Mouse (Mus musculus) lung, embryonic 16.5 days (tissue): ENCODE results near the gene Epsti1. TPM values are rescaled to one million over a fixed set of nuclear protein-coding genes. Genes with fewer than 3 reads are reported as not detected.

Experiments
- ATAC-seq: fragments of 200-750 bp; cut with Nextera tagmentation; 2 replicates; pipeline ENCODE4 v1.8.0; 2017; ENCODE audit warnings: low read depth, mild to moderate bottlenecking, moderate library complexity
- H3K27ac ChIP-seq: fragments of 300-500 bp; sonication (generic); 2 replicates; pipeline ENCODE4 v1.5.1; 2014; ENCODE audit warnings: mild to moderate bottlenecking, control low read depth, low read length
- H3K27me3 ChIP-seq: fragments of 300-500 bp; sonication (generic); 2 replicates; pipeline ENCODE4 v1.6.1; 2014; ENCODE audit warnings: low read depth, low read length, mixed read lengths; ENCODE audit not compliant: control insufficient read depth, insufficient read depth
- H3K36me3 ChIP-seq: fragments of 300-500 bp; sonication (generic); 2 replicates; pipeline ENCODE4 v1.6.1; 2014; ENCODE audit warnings: low read length; ENCODE audit not compliant: control insufficient read depth, insufficient read depth
- H3K4me1 ChIP-seq: fragments of 300-500 bp; sonication (generic); replicated peaks from 2 replicates; pipeline ENCODE4 v1.6.1; 2014; ENCODE audit warnings: low read length, mixed read lengths; ENCODE audit not compliant: control insufficient read depth, insufficient read depth
- H3K4me2 ChIP-seq: fragments of 300-500 bp; sonication (generic); 2 replicates; pipeline ENCODE4 v1.6.1; 2014; ENCODE audit warnings: low read depth, low read length, control low read depth
- H3K4me3 ChIP-seq: fragments of 300-500 bp; sonication (generic); 2 replicates; pipeline ENCODE4 v1.5.1; 2014; ENCODE audit warnings: mild to moderate bottlenecking, low read length, control low read depth
- H3K9ac ChIP-seq: fragments of 300-500 bp; sonication (generic); 2 replicates; pipeline ENCODE4 v1.6.1; 2014; ENCODE audit warnings: low read length, control low read depth
- H3K9me3 ChIP-seq: fragments of 300-500 bp; sonication (generic); 2 replicates; pipeline ENCODE4 v1.6.1; 2016; ENCODE audit warnings: low read length; ENCODE audit not compliant: control insufficient read depth
- WGBS: fragments of 180-500 bp; shearing (Covaris S2); extraction: QIAGEN DNeasy Blood & Tissue Kit; methylation state at CpG from one replicate; pipeline ENCODE4 v1.1.7; 2014; 5-methylcytosine and 5-hydroxymethylcytosine counted together
- polyA plus RNA-seq: library from polyadenylated mRNA; unstranded; fragments of >200 nt; fragmentation: Nextera tagmentation; extraction: Ambion mirVana; gene quantifications from 2 replicates; pipeline ENCODE4 v1.2.1, GENCODE M21; 2015

Epsti1 gene
- polyA plus RNA-seq, 1 experiment from 2014 or later: 0.85 TPM

DNA sequence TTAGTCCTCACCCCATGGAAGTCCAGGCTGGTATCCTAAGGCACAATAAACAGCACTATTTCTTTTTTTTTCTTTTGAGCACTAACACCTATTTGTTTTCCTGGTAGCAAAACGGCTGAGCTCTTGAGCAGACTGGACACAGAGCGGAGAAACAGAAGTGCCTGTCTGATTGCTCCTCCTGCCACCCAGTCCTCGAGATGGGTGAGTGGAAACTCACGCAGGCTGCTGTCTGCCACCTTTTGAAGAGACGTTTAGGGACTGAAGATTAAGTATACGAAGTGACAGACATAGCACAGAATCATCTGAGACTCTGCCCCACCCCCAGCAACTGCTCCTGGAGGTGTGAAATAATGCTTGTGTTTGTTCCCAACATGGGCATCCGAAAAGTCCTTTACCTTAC is 59.5 kb downstream of the Epsti1 start:
- no peak overlapping the region for H3K9ac ChIP-seq
- H3K4me3 ChIP-seq: no peak overlapping the region
- H3K36me3 ChIP-seq: no peaks in the 10 kb centered on the region
- H3K4me2 ChIP-seq: no peak overlapping the region
- no peak overlapping the region for H3K27ac ChIP-seq
- ATAC-seq: no peak
- H3K27me3 ChIP-seq: no peaks in the 10 kb centered on the region
- no peaks in the 10 kb centered on the region for H3K4me1 ChIP-seq
- H3K9me3 ChIP-seq: no peaks in the 10 kb centered on the region
- WGBS: 38% methylated on average over 7 of the region's 7 CpGs

DNA sequence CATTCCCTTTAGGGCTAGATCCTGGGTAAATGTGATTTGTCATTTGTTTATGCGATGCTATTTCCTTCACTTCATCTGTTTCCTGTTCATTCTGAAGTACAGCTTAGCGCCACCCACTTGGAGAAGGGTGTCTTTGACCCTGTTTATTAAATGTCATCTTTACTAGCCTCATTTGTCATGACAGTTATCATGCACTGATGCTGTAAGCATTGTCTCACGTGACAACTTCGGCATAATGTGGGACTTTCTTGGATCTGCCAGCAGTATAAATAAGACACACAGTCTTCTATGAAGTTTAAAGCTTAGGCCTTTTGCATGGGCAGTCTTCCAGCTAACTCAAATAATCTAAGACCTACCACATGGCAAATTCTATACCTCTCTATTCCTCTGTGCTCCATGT is 67.3 kb downstream of the Epsti1 start:
- no peak overlapping the region for H3K4me2 ChIP-seq
- H3K27ac ChIP-seq: no peak overlapping the region
- ATAC-seq: peak; percentile 87
- no peaks in the 10 kb centered on the region for H3K4me1 ChIP-seq
- no peaks in the 10 kb centered on the region for H3K27me3 ChIP-seq
- H3K9ac ChIP-seq: no peak overlapping the region
- H3K4me3 ChIP-seq: no peak overlapping the region
- 40% methylated on average over 4 of the region's 4 CpGs for WGBS
- H3K36me3 ChIP-seq: no peaks in the 10 kb centered on the region
- no peaks in the 10 kb centered on the region for H3K9me3 ChIP-seq

- no peak overlapping the region for H3K9ac ChIP-seq
- H3K4me3 ChIP-seq: no peak overlapping the region
- H3K4me2 ChIP-seq: no peak overlapping the region
- H3K36me3 ChIP-seq: no peaks in the 10 kb centered on the region
- H3K4me1 ChIP-seq: no peaks in the 10 kb centered on the region
- no peaks in the 10 kb centered on the region for H3K9me3 ChIP-seq
- no peak overlapping the region for H3K27ac ChIP-seq
- no peaks in the 10 kb centered on the region for H3K27me3 ChIP-seq
- WGBS: 58% methylated on average over 6 of the region's 6 CpGs
- ATAC-seq: no peak
Observed at GRCm38 (mm10) chr14:77974221-77974620, 70.2 kb downstream of the Epsti1 start.

GRCm38 (mm10) chr14:77975702-77976101 is 71.7 kb downstream of the Epsti1 start:
- Histone ChIP-seq H3K9me3 (no peaks in the 10 kb centered on the region), H3K9ac (no peak overlapping the region), H3K27me3 (no peaks in the 10 kb centered on the region), H3K27ac (no peak overlapping the region), H3K4me3 (no peak overlapping the region), H3K4me1 (no peaks in the 10 kb centered on the region), H3K36me3 (no peaks in the 10 kb centered on the region), H3K4me2 (0 out of 2 replicates have a peak overlapping the region, but pooled peaks have one; percentile 22)
- ATAC-seq: no peak
- 39% methylated on average over 8 of the region's 8 CpGs for WGBS

DNA sequence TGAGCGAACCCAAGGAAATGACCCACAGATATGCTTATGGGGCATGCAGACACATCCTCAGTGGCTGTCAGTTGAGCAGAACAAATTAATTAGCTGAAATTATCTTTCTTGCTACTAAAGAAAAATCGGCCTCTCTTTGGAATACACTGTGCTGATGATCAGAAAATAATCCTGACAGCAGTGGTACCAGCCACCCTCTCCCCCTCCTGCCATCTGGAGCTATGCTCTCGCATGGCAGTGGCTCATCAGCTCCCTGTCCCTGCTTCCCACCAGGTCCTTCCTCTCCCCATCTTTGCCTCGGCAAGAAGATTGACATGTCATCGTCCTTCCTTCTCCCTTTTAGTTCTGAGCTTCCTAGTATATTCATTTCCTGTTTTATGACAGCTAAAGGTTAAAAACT is 77.5 kb downstream of the Epsti1 start:
- no peaks in the 10 kb centered on the region for H3K9me3 ChIP-seq
- no peaks in the 10 kb centered on the region for H3K36me3 ChIP-seq
- H3K4me2 ChIP-seq: no peak overlapping the region
- no peak overlapping the region for H3K27ac ChIP-seq
- WGBS: 70% methylated on average over 5 of the region's 5 CpGs
- H3K9ac ChIP-seq: no peak overlapping the region
- H3K27me3 ChIP-seq: no peaks in the 10 kb centered on the region
- H3K4me3 ChIP-seq: no peak overlapping the region
- no peaks in the 10 kb centered on the region for H3K4me1 ChIP-seq
- ATAC-seq: no peak

- Histone ChIP-seq H3K9ac (no peak overlapping the region), H3K27ac (no peak overlapping the region), H3K4me3 (no peak overlapping the region), H3K9me3 (no peaks in the 10 kb centered on the region), H3K27me3 (no peaks in the 10 kb centered on the region), H3K36me3 (no peaks in the 10 kb centered on the region), H3K4me1 (no peaks in the 10 kb centered on the region), H3K4me2 (no peak overlapping the region)
- no peak for ATAC-seq
Observed at GRCm38 (mm10) chr14:77997731-77998130, 93.7 kb downstream of the Epsti1 start.

DNA sequence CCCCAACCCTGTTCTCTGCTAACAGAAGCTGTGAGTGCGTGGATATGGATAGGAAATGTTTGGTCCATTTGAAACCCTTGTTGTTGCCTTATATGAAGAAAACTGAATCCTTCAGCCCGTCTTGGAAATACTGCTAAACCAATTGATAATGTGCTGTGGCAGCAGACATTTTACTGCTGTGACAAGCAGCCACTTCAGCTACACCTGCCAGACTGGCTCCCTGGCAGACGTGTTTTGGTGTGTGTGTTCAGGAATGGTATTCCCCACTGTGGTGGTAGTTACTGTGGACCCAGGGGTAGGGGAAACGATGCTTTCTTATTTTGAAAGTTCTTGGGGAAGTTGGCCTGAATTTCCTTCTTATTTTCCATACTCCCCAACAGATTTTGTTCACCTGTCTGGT is 100.4 kb downstream of the Epsti1 start:
- no peak overlapping the region for H3K27ac ChIP-seq
- no peaks in the 10 kb centered on the region for H3K36me3 ChIP-seq
- no peaks in the 10 kb centered on the region for H3K27me3 ChIP-seq
- H3K4me2 ChIP-seq: no peak overlapping the region
- H3K9ac ChIP-seq: no peak overlapping the region
- no peaks in the 10 kb centered on the region for H3K4me1 ChIP-seq
- H3K9me3 ChIP-seq: no peaks in the 10 kb centered on the region
- H3K4me3 ChIP-seq: no peak overlapping the region
- ATAC-seq: no peak
- 52% methylated on average over 4 of the region's 4 CpGs for WGBS

GRCm38 (mm10) chr14:78008019-78008418 is 104.0 kb downstream of the Epsti1 start:
- Histone ChIP-seq H3K4me3 (no peak overlapping the region), H3K9me3 (no peaks in the 10 kb centered on the region), H3K27me3 (no peaks in the 10 kb centered on the region), H3K36me3 (no peaks in the 10 kb centered on the region), H3K4me2 (no peak overlapping the region), H3K27ac (no peak overlapping the region), H3K4me1 (no peaks in the 10 kb centered on the region; the same call in 1 of the 2 replicates), H3K9ac (no peak overlapping the region)
- 27% methylated on average over 6 of the region's 6 CpGs for WGBS
- no peak for ATAC-seq

DNA sequence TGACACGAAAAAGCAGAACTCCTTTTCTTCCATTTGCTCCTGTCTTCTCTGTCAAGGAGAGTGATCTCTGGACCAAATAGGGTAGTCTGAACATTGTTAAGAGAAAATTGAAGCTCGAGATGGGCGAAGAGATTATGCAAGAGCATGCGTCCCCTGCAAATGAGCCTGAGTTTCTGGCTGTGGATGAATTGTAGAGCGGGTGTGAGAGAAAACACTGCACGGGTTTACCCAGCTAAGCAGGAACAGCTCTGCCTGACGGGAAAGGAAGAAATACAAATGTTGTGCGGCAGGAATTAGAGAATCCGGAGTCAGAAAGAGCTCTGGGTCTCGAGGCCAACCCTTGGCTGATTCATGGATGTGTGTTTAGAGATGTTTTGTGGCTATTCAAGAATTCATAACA is 107.8 kb downstream of the Epsti1 start:
- no peaks in the 10 kb centered on the region; the same call in 1 of the 2 replicates for H3K4me1 ChIP-seq
- no peaks in the 10 kb centered on the region for H3K36me3 ChIP-seq
- 10% methylated on average over 10 of the region's 10 CpGs for WGBS
- H3K27ac ChIP-seq: no peak overlapping the region
- no peaks in the 10 kb centered on the region for H3K27me3 ChIP-seq
- no peak for ATAC-seq
- H3K4me2 ChIP-seq: peak overlapping the region; percentile 48
- H3K4me3 ChIP-seq: peak overlapping the region; percentile 14; the same call in 1 of the 2 replicates
- H3K9ac ChIP-seq: no peak overlapping the region
- H3K9me3 ChIP-seq: no peaks in the 10 kb centered on the region
